Mouse (Mus musculus) liver, embryonic 11.5 days (tissue): ENCODE results near the gene Gm21750. TPM values are rescaled to one million over a fixed set of nuclear protein-coding genes. Genes with fewer than 3 reads are reported as not detected.

Experiments
- ATAC-seq: fragments of 200-750 bp; cut with Nextera tagmentation; replicated peaks from 2 replicates; pipeline ENCODE4 v1.8.0; 2017; ENCODE audit warnings: moderate number of reproducible peaks, mild to moderate bottlenecking, moderate TSS enrichment, moderate library complexity; ENCODE audit not compliant: low FRiP score
- DNase-seq: peaks from one replicate; pipeline ENCODE4 v3.0.0-alpha.2; 2017; ENCODE audit warnings: low spot score
- H3K27ac ChIP-seq: fragments of 300-500 bp; sonication (generic); 2 replicates; pipeline ENCODE4 v1.5.1; 2014; ENCODE audit warnings: mild to moderate bottlenecking, low read depth, low read length, control low read depth
- H3K27me3 ChIP-seq: fragments of 300-500 bp; sonication (generic); replicated peaks from 2 replicates; pipeline ENCODE4 v1.6.1; 2014; ENCODE audit warnings: low read length, mixed read lengths; ENCODE audit not compliant: control insufficient read depth, insufficient read depth
- H3K36me3 ChIP-seq: fragments of 300-500 bp; sonication (generic); 2 replicates; pipeline ENCODE4 v1.6.1; 2014; ENCODE audit warnings: mild to moderate bottlenecking, low read length, moderate library complexity, mixed read lengths; ENCODE audit not compliant: control insufficient read depth, insufficient read depth
- H3K4me1 ChIP-seq: fragments of 300-500 bp; sonication (generic); replicated peaks from 2 replicates; pipeline ENCODE4 v1.6.1; 2014; ENCODE audit warnings: low read length, mixed read lengths; ENCODE audit not compliant: control insufficient read depth, insufficient read depth
- H3K4me2 ChIP-seq: fragments of 300-500 bp; sonication (generic); 2 replicates; pipeline ENCODE4 v1.6.1; 2014; ENCODE audit warnings: mild to moderate bottlenecking, control low read depth, moderate library complexity
- H3K4me3 ChIP-seq: fragments of 300-500 bp; sonication (generic); 2 replicates; pipeline ENCODE4 v1.5.1; 2014; ENCODE audit warnings: low read depth, low read length, control low read depth
- H3K9ac ChIP-seq: fragments of 300-500 bp; sonication (generic); 2 replicates; pipeline ENCODE4 v1.6.1; 2014; ENCODE audit warnings: low read depth, low read length, control low read depth
- H3K9me3 ChIP-seq: fragments of 300-500 bp; sonication (generic); 2 replicates; pipeline ENCODE4 v1.6.1; 2016; ENCODE audit warnings: low read length, inconsistent platforms, mixed read lengths; ENCODE audit not compliant: control insufficient read depth
- WGBS: fragments of 180-500 bp; shearing (Covaris S2); extraction: QIAGEN DNeasy Blood & Tissue Kit; methylation state at CpG from one replicate; pipeline ENCODE4 v1.1.7; 2014; 5-methylcytosine and 5-hydroxymethylcytosine counted together
- polyA plus RNA-seq: library from polyadenylated mRNA; unstranded; fragments of >200 nt; fragmentation: Nextera tagmentation; extraction: Ambion mirVana; gene quantifications from 2 replicates; pipeline ENCODE4 v1.2.1, GENCODE M21; 2014

Gm21750 gene
- polyA plus RNA-seq, 1 experiment from 2014 or later: not detected

GRCm38 (mm10) chr14:73650179-73650578, 10.8 kb upstream of the Gm21750 start:
- ATAC-seq (no peak), DNase-seq (no peak)
- H3K27ac ChIP-seq: no peak overlapping the region
- H3K4me3 ChIP-seq: no peak overlapping the region
- H3K4me2 ChIP-seq: no peak overlapping the region
- H3K36me3 ChIP-seq: no peaks in the 10 kb centered on the region
- 84% methylated on average over 4 of the region's 4 CpGs for WGBS
- no peaks in the 10 kb centered on the region for H3K9me3 ChIP-seq
- no peaks in the 10 kb centered on the region for H3K4me1 ChIP-seq
- H3K9ac ChIP-seq: no peak overlapping the region
- H3K27me3 ChIP-seq: no peaks in the 10 kb centered on the region

- H3K4me2 ChIP-seq: no peak overlapping the region
- H3K27ac ChIP-seq: no peak overlapping the region
- H3K27me3 ChIP-seq: no peaks in the 10 kb centered on the region
- H3K9ac ChIP-seq: no peak overlapping the region
- H3K36me3 ChIP-seq: no peaks in the 10 kb centered on the region
- no peaks in the 10 kb centered on the region for H3K4me1 ChIP-seq
- no peaks in the 10 kb centered on the region for H3K9me3 ChIP-seq
- H3K4me3 ChIP-seq: no peak overlapping the region
- WGBS: 74% methylated on average over 2 of the region's 2 CpGs
- ATAC-seq (no peak), DNase-seq (no peak)
These were observed 9.1 kb downstream of the Gm21750 start for GRCm38 (mm10) chr14:73670091-73670490.

GRCm38 (mm10) chr14:73687726-73688125, 26.7 kb downstream of the Gm21750 start:
- Histone ChIP-seq H3K27ac (no peak overlapping the region), H3K4me3 (no peak overlapping the region), H3K4me2 (no peak overlapping the region), H3K9ac (no peak overlapping the region), H3K9me3 (no peaks in the 10 kb centered on the region), H3K36me3 (no peaks in the 10 kb centered on the region), H3K4me1 (no peaks in the 10 kb centered on the region), H3K27me3 (no peaks in the 10 kb centered on the region)
- WGBS: 56% methylated on average over 4 of the region's 4 CpGs
- ATAC-seq (no peak), DNase-seq (no peak)

DNA sequence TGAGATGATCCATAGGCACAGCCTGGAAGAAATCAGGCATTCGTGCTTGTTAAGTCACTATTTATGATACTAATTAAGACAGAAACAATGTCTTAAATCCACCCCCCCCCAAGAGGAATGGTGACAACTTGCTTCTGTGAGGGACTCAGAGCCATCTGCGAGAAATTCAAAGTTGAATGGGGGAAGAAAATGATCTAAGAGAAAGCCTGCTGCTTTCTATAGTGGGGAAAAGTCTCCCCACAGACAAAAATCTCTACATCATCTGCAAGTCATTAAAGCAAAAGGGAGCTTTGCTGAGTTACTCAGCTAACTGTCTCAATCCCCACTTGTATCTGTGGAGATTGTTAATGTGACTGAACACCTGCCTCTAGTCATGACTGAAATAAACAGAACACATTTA, 27.4 kb downstream of the Gm21750 start:
- ATAC-seq: no peak

GRCm38 (mm10) chr14:73700256-73700655, 39.2 kb downstream of the Gm21750 start:
- DNase-seq (no peak), ATAC-seq (no peak)
- no peaks in the 10 kb centered on the region for H3K27me3 ChIP-seq
- H3K4me2 ChIP-seq: no peak overlapping the region
- H3K36me3 ChIP-seq: no peaks in the 10 kb centered on the region
- WGBS: 48% methylated on average over 1 of the region's 1 CpGs
- no peak overlapping the region for H3K27ac ChIP-seq
- no peaks in the 10 kb centered on the region for H3K9me3 ChIP-seq
- no peak overlapping the region for H3K4me3 ChIP-seq
- H3K9ac ChIP-seq: no peak overlapping the region
- no peaks in the 10 kb centered on the region for H3K4me1 ChIP-seq

More for the DNA sequence above, 27.4 kb downstream of the Gm21750 start:
- Histone ChIP-seq H3K4me3 (no peak overlapping the region), H3K9ac (no peak overlapping the region), H3K4me1 (no peaks in the 10 kb centered on the region), H3K36me3 (no peaks in the 10 kb centered on the region), H3K9me3 (no peaks in the 10 kb centered on the region), H3K27me3 (no peaks in the 10 kb centered on the region), H3K4me2 (no peak overlapping the region), H3K27ac (no peak overlapping the region)
- no peak for DNase-seq
- 71% methylated on average over 2 of the region's 2 CpGs for WGBS

GRCm38 (mm10) chr14:73709412-73710110, 48.5 kb downstream of the Gm21750 start:
- H3K36me3 ChIP-seq: no peaks in the 10 kb centered on the region
- H3K27ac ChIP-seq: no peak overlapping the region
- no peaks in the 10 kb centered on the region for H3K4me1 ChIP-seq
- ATAC-seq (no peak), DNase-seq (no peak)
- no peak overlapping the region for H3K9ac ChIP-seq
- H3K4me2 ChIP-seq: no peak overlapping the region
- H3K9me3 ChIP-seq: no peaks in the 10 kb centered on the region
- 85% methylated on average over 9 of the region's 9 CpGs for WGBS
- H3K4me3 ChIP-seq: no peak overlapping the region
- no peaks in the 10 kb centered on the region for H3K27me3 ChIP-seq

Other genes starting within 250 kb of the Gm21750 start
- gene Med4, start 151.2 kb upstream of the Gm21750 start, polyA plus RNA-seq: 75.4 and 78.7 TPM in 2 replicates
- gene Sucla2, start 135.9 kb upstream of the Gm21750 start, polyA plus RNA-seq: 92.8 and 105 TPM in 2 replicates
- gene Nudt15, start 113.0 kb upstream of the Gm21750 start, polyA plus RNA-seq: 6.8 and 7.5 TPM in 2 replicates